Mouse (Mus musculus) liver, embryonic 14 days (tissue): ENCODE data around the gene Bud23. TPM values are rescaled to one million over a fixed set of nuclear protein-coding genes. Genes with fewer than 3 reads are reported as not detected.

ENCODE experiments used
- polyA plus RNA-seq: library from polyadenylated mRNA; depleted of rRNA; stranded (reverse); fragments of >200 nt; gene quantifications from 2 replicates; pipeline ENCODE4 v1.2.3, GENCODE M21; 2012; rRNA removed

The Bud23 gene
- polyA plus RNA-seq, result 35.8 and 43.9 TPM in 2 replicates

DNA sequence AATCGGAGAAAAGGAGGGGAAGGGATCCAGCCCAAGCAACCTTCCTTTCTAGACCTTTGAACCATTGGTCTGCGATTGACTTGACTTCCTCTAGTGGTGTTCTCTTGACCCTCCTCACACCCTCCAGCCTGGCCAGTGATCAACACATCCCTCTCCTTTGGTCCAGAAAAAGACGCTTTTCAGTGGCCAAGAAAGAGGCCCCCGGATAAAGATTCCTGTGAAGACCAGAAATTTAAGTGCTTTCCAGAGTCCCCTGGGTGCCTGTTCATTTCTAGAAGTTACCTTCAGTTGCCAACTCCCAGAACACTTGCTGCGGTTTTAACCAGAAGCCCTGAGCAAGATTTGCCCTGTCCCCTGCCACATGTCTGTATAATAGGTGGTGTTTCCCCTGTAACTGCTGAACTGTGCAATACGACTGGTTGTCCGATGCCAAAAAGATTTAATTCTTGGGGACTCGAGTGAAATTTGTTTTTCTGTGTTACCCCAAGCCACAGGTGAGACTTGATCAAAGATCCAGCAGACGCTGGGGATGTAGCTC, at the start of gene Bud23:
Gene Bud23 (minus strand): TSS at position 51 of the 538 bp plus-strand sequence.

DNA sequence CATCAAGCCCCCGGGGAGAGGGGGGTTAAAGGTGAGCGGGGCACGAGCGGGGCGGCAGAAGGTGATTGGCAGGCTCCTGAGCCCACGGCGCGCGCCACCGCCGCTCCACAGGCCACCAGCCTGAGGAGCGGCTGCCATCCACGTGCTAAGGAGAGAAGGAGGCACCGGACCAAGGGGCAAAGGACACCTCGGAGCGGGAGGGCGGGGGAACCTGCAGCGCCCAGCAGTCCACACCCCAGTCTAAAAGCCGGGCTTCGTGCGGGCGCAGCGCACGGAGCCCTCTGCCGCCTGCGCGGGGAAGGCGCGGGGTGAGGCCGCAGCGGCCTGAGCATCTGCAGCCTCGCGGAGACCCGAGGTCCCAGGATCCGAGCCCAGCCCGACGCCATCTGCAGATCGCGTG, 24.9 kb upstream of the Bud23 start, which contains the start of gene Mlxipl:
Gene Mlxipl (plus strand): TSS at position 238 of the 400 bp plus-strand sequence.

DNA sequence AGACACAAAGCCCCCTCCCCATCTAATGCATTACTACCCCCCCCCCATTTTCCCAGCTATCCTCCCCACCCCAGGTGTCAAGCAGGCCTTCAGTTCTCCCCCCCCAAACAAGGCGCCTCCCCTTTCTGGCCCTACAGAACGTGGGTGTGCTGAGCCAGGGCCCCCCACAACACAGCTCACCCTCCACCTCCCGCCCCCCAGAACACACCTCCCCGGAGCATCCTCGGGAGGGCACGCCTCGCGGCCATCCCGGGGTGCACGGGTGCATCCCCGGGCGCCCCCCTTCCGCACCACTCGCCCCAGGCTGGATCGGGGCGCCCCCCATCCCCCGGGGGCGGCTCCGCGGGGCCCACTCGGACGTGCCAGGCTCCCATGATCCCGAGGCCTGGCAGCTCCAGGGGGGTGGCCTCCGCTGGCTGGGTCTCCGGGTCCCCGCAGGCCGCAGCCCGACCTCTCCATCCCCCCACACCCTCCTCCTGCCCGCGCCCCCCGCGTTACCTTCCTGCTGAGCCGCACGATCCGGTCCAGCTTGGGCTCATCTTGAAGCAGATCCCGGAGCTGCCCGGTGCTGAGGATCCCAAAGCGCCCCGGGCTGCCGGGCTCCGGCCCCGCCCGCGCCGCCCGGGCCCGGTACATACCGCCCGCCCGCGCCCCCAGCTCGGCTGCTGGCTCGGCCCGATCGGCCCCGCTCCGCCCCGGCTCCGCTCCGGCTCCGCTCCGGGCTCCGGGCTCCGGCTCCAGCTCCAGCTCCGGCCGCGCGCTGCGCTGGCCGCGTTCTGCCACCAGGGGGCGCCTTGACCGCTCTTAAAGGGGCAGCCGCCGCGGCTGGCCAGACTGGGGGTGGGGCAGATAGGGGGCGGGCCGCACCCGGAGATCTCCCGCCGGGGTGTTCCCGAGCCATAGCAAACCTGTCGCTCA, 13.1 kb upstream of the Bud23 start, which contains the start of gene Vps37d:
Gene Vps37d (minus strand): TSS at position 703 of the 918 bp plus-strand sequence.

DNA sequence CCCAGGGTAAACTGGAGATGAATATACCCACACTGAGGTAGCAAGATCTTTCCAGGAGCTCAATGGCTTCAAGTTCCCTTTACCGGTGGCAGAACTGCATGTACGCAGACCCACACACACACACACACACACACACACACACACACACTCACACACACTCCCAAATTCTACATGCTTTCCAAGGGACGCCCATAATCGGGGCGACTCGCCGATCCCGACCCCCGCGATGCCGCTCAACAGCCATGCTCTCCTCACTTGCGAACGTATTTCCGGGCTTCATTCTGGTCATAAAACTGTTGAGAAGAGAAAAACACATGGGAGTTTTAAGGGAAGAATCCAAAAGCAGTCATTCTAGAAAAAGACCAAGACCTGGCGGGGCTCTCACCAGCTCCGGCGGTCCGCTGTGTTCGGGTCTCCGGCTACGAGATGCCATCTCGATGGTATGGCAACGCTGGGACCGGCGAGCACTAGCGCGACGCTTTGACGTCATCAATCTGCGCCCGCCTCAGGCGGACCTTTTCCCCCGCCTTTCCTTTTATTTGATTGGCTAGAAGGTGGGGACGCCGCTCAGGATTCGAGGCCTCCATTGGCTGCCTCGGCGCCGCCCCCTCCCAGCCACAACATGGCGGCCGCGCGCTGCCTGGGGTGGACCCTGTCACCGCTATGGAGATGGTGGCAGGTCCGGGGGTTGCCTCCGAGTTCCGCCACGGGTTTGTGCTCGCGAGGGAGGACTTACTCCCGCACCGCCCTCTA, 954 bp downstream of the Bud23 start, which contains the start of gene Dnajc30:
Gene Dnajc30 (plus strand): TSS at position 574 of the 753 bp plus-strand sequence.

DNA sequence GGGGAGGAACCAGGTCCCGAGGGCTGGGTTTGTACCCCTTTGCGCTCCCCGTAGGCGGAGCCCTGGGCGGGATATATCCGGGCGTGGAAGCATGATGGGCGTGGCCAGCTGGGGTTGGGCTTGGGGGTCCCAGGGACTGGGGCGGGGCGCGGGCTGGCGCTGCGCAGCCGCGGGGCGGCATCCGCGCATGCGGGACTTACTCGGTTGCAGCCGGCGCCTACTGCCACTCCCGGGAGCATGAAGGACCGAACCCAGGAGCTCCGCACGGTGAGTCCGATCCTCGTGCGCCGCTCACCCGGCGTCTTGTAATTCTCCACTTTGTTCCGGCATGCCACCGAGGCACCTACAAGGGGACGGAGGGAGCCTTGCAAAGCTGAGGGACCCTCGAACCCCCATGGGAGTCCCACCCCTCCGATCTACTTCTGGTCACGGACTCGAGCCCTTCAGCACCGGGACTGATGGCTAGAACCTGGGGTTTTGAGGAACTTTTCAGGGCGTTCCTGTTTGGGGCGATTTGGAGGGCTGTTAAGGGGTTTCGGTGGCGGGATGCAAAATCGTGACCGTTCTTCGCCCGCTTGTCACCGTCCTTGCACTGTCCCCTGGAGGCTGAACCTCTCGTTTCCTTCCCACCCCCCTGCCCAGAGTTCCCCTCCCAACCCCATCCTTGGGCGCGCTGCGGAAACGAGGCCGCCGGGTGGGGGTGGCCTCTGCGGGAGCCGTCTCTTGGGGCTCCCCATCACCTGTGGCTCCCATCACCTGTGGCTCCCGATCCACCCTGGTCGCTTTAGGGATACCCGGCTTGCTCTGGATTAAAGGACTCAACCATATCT, 41.2 kb downstream of the Bud23 start, which contains the start of gene Stx1a:
Gene Stx1a (plus strand): TSS at position 139 of the 830 bp plus-strand sequence.

DNA sequence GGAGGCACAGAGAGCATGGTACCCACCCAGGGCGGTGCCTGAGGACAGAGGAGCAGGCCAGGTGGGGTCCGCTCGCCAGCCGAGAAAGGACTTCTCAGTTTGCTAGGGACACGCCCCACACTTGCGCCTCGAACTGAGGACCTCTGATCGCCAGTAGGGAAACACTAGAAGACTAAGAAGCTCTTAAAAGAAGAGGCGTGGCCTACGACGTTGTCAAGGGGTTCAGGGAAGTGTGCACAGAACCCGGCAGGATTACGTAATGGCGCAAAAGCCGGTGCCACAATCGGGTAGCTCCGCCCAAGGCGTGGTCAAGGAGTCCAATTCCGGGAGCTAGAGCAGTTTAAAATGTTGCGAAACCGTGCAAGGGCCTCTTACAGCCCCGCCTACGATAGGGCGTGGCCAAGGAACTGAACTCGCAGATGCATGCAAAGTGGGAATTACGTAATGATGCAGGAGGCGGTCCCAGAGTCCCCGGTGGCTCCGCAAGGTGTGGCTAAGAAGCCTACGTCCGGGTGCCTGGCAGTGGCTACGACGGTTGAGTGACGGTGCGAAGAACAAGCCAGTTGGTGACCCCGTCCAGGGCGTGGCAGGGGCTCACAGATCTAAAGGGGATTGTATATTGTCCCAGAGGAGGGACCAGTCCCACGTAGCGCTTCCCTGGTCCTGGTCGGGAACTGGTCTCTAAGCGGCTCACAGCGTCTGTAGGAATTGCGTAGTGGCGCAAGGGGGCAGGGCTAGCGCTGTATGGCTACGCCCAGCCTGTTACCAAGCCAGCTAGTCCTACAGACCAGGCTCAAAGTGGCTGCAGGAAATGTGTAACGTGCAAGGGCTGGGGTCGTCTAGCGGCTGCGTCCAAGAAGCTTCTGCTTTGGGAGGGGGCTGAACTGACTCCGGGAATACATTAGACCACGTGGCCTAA, 55.8 kb downstream of the Bud23 start, which contains the start of gene Abhd11:
Gene Abhd11 (plus strand): TSS at position 482 of the 919 bp plus-strand sequence.

Other genes starting within 250 kb of the Bud23 start
- gene Tmem270, start 158.2 kb downstream of the Bud23 start, polyA plus RNA-seq, result 0.05 and 0.07 TPM in 2 replicates
- 124 and 168 TPM in 2 replicates for gene Cldn13, start 149.4 kb downstream of the Bud23 start, polyA plus RNA-seq
- gene Mettl27, start 132.6 kb downstream of the Bud23 start, polyA plus RNA-seq, result 6.2 and 6.6 TPM in 2 replicates
- gene Cldn4, start 118.0 kb downstream of the Bud23 start, polyA plus RNA-seq, result 0.24 and 0.83 TPM in 2 replicates
- 0.33 and 0.77 TPM in 2 replicates for gene Cldn3, start 78.7 kb downstream of the Bud23 start, polyA plus RNA-seq
- gene Abhd11, start 55.8 kb downstream of the Bud23 start, polyA plus RNA-seq, result 24.5 and 27.1 TPM in 2 replicates
- gene Stx1a, start 41.5 kb downstream of the Bud23 start, polyA plus RNA-seq, result 1.9 and 2.0 TPM in 2 replicates
- 7.7 and 9.4 TPM in 2 replicates for gene Dnajc30, start 757 bp downstream of the Bud23 start, polyA plus RNA-seq
- gene Vps37d, start 13.3 kb upstream of the Bud23 start, polyA plus RNA-seq, result 0.25 and 0.37 TPM in 2 replicates
- 12.3 and 17.8 TPM in 2 replicates for gene Mlxipl, start 24.9 kb upstream of the Bud23 start, polyA plus RNA-seq
- gene Tbl2, start 84.7 kb upstream of the Bud23 start, polyA plus RNA-seq, result 5.1 and 5.8 TPM in 2 replicates
- gene Bcl7b, start 103.3 kb upstream of the Bud23 start, polyA plus RNA-seq, result 11.7 and 11.8 TPM in 2 replicates
- gene Baz1b, start 122.3 kb upstream of the Bud23 start, polyA plus RNA-seq, result 21.3 and 23.6 TPM in 2 replicates
- 0.12 and 0.25 TPM in 2 replicates for gene Fzd9, start 186.3 kb upstream of the Bud23 start, polyA plus RNA-seq